Mouse (Mus musculus) embryo, embryonic 10 days (tissue): Measurements from ENCODE around the gene Cdx2.

Experiments
- DNase-seq: peaks from one replicate; pipeline ENCODE4 v3.0.0-alpha.2; 2015; ENCODE audit warnings: low spot score

Cdx2 gene

GRCm38 (mm10) chr5:147306638-147307397 lies at the start of gene Cdx2:
Gene Cdx2 (minus strand): TSS chr5:147307270.
- DNase-seq = peak; percentile 55

- no peak for DNase-seq
Measured at GRCm38 (mm10) chr5:147356260-147357055, 49.4 kb upstream of the Cdx2 start.

- no peak for DNase-seq
Measured at GRCm38 (mm10) chr5:147355788-147356187, 48.7 kb upstream of the Cdx2 start.

- no peak for DNase-seq
Measured at GRCm38 (mm10) chr5:147354985-147355384, 47.9 kb upstream of the Cdx2 start.

- DNase-seq = no peak
Measured at GRCm38 (mm10) chr5:147354161-147354780, 47.2 kb upstream of the Cdx2 start.

- DNase-seq = no peak
Measured at GRCm38 (mm10) chr5:147351931-147352330, 44.9 kb upstream of the Cdx2 start.

- DNase-seq = no peak
Measured at GRCm38 (mm10) chr5:147345981-147346380, 38.9 kb upstream of the Cdx2 start.

- no peak for DNase-seq
Measured at GRCm38 (mm10) chr5:147343904-147344303, 36.8 kb upstream of the Cdx2 start.

GRCm38 (mm10) chr5:147342901-147343300 lies 35.8 kb upstream of the Cdx2 start:
- no peak for DNase-seq

- no peak for DNase-seq
Measured at GRCm38 (mm10) chr5:147340741-147341414, 33.8 kb upstream of the Cdx2 start.

- no peak for DNase-seq
Measured at GRCm38 (mm10) chr5:147339560-147339959, 32.5 kb upstream of the Cdx2 start.

GRCm38 (mm10) chr5:147338967-147339366 lies 31.9 kb upstream of the Cdx2 start:
- DNase-seq = no peak

GRCm38 (mm10) chr5:147332711-147333110 lies 25.6 kb upstream of the Cdx2 start:
- no peak for DNase-seq

GRCm38 (mm10) chr5:147331547-147331946 lies 24.5 kb upstream of the Cdx2 start:
- DNase-seq = peak; percentile 60

- DNase-seq = no peak
Measured at GRCm38 (mm10) chr5:147329946-147330345, 22.9 kb upstream of the Cdx2 start.

- DNase-seq = no peak
Measured at GRCm38 (mm10) chr5:147327636-147328035, 20.6 kb upstream of the Cdx2 start.

GRCm38 (mm10) chr5:147325931-147326330 lies 18.9 kb upstream of the Cdx2 start:
- DNase-seq = no peak

- DNase-seq = peak; percentile 77
Measured at GRCm38 (mm10) chr5:147323237-147323917, 16.3 kb upstream of the Cdx2 start.

GRCm38 (mm10) chr5:147322183-147322582 lies 15.1 kb upstream of the Cdx2 start, which contains the start of gene Urad:
Gene Urad (minus strand): TSS chr5:147322440.
- no peak for DNase-seq

- DNase-seq = peak; percentile 90
Measured at GRCm38 (mm10) chr5:147319653-147320052, 12.6 kb upstream of the Cdx2 start.

- DNase-seq = no peak
Measured at GRCm38 (mm10) chr5:147317991-147318390, 10.9 kb upstream of the Cdx2 start.

GRCm38 (mm10) chr5:147317321-147317720 lies 10.3 kb upstream of the Cdx2 start:
- DNase-seq = no peak
